Mouse (Mus musculus) lung, postnatal 0 days (tissue): ENCODE data around the gene Myf6.

Source experiments
- CTCF ChIP-seq: IDR thresholded peaks from 2 replicates; pipeline ENCODE4 v1.5.1; 2016; ENCODE audit warnings: antibody characterized with exemption, mild to moderate bottlenecking
- EP300 ChIP-seq: IDR thresholded peaks from 2 replicates; pipeline ENCODE4 v1.6.1; 2016; ENCODE audit warnings: antibody characterized with exemption, mild to moderate bottlenecking, control low read depth

DNA sequence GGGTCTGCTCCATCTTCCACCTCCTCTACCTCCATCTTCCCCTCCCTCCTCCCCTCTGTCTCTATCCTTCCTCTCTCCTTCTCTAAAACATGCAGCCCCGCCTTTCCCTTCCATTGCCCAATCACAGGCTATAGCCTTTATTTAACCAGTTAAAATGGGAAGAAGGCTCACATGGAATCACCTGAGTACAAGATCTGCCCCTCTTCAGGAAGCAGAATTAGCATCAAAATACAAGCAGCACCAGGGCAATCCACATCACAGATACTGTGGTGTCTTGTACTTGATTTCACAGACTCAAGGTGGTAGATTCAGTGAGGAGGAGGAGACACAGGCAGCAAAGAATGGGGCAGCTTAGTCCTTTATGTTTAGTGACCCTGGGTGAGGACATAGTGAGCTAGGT, 34.2 kb upstream of the Myf6 start:
- no peak for TF ChIP-seq CTCF
- TF ChIP-seq EP300 = no peak
